Mouse (Mus musculus): ENCODE results near the gene Pds5a.
"Not testable (repeated sequence)": the region's sequence is repeated elsewhere in the genome, so short reads cannot be mapped to it uniquely, and the experiment has no call there.

Pds5a gene

DNA sequence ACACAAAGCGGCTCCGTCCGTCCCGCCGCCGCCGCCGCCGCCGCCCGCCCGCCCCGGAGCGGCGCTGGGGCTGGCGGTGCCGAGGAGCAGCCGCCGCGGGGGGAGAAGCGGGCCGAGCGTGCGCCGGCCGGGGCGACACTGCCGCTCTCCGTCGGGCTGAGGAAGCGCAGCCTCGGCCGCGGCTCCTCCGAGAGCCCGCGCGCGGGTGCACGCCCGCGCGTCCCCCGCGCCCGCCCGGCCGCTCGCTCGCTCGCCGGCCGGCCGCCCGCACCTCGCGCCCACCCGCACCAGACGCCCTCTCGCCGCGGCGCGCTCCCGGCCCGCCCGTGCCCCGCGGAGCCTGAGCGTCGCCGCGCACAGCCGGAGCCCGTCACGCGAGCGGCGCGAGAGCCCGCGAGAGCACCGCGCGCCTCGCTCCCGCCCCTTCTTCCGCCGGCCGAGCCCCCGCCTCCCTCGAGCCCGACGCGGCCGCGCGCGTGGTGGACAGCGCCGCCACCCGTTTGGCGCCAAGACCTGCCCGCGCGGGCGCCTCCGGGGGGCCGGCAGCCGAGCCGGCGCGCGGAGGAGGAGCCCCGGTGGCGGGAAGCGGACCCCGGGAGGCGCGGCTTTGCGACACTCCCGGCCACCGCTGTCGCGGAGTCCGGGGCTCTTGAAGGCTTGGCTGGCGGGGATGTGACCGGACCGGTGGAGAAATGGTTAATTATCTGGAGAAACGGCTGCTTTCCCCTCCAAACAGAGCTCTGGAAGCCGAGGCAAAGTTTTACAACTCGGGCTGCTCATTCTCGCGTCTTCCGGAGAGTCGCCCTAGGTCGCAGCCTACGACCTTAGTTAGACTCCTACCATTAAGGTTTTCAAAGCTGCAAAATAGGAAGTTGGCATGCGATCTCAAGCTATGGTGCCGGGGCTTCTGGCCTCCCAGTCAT lies at the start of gene Pds5a:
Pds5a (minus strand) TSS at position 438 of the 923 bp plus-strand sequence.
- peak; percentile 88 for DNase-seq (ENCODE audit: low read depth)

DNA sequence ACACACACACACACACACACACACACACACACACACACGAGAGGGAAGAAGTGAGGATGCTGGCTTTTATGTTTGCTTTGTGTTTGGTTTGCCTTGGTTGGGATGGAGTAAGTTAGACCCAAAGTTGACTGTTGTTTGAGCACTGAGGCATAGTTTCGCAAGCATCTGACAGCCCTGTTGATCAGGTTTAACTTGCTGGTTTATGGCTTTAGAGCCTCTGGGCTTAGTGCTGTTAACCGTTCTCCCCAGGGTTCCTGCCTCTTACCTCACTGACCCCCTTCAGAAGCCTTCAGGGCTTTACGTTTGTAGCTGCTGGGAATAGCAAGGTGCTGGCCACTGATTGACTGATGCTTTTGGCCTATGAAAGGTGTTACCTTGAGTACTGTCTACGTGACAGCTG lies 48.8 kb upstream of the Pds5a start:
- no peak for DNase-seq (ENCODE audit: low read depth)

DNA sequence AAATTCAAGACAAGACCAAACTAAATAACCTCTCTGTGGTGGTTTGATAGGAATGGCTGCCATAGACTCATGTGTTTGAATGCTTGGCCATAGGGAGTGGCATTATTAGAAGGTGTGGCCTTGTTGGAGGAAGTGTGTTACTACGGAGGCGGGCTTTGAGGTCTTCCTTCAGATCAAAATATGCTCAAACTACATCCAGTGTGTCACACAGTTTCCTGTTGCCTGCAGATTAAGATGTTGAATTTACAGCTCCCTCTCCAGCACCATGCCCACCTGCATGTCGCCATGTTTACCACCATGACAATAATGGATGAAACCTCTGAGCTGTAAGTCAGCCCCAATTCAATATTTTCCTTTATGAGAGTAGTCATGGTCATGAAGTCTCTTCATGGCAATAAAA lies 41.3 kb upstream of the Pds5a start:
- peak; percentile 61 for DNase-seq (ENCODE audit: low read depth)

DNA sequence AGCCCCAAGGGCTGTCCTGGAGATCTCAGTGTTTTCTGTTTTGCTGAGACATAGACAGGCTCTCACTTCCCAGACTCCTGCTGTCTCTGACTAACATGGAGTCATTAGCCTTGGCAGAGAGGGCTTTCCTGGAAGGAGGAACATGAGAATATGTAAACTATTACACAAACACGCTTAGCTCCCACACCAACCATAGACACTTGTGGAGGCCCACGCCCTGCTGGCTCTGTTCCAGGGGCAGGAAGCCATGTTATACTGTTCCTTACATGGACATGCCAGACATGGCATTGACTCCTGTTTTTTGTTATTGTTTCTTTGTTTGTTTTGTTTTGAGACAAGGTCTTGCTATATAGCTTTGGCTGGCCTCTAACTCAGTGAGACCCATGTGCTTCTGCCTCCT lies 37.5 kb upstream of the Pds5a start:
- no peak for DNase-seq (ENCODE audit: low read depth)

DNA sequence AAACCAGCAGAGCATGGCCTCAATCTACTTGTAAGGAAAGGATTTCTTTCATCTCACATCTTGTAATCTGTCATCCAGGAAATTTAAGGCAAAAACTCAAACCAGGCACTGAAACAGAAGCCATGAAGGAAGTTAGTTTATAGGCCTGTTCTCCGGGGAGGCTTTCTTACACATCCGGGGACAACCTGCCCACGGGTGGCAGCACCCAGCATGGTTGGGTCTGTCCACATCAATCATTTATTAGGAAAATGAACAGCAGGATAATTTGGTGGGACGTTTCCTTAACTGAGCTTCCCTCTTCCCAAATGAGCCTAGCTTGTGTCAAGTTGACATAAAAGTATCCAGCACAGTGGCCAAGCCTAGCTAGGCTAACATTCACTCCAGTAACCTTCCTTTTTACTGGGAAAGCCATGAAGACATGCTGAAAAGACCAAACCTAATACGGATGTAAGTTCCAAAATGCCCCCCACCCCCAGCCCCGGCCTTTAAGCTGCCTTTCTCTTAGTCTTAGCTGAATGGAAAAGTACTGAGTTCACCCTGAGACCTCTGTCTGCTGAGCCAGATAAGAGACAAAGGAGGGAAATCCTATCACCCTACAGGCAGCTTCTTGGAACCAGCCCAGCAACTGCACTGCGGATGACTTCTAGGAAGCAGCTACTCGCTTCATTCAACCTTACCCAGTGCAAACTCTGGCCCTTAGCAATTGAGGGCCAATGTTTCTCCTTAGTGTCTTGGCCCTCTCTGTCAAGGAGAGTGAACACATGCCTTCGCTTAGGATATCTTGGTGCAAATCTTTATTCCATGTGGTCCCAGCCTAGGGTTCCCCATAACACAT lies 33.3 kb upstream of the Pds5a start:
- DNase-seq (ENCODE audit: low read depth): peak; percentile 82

DNA sequence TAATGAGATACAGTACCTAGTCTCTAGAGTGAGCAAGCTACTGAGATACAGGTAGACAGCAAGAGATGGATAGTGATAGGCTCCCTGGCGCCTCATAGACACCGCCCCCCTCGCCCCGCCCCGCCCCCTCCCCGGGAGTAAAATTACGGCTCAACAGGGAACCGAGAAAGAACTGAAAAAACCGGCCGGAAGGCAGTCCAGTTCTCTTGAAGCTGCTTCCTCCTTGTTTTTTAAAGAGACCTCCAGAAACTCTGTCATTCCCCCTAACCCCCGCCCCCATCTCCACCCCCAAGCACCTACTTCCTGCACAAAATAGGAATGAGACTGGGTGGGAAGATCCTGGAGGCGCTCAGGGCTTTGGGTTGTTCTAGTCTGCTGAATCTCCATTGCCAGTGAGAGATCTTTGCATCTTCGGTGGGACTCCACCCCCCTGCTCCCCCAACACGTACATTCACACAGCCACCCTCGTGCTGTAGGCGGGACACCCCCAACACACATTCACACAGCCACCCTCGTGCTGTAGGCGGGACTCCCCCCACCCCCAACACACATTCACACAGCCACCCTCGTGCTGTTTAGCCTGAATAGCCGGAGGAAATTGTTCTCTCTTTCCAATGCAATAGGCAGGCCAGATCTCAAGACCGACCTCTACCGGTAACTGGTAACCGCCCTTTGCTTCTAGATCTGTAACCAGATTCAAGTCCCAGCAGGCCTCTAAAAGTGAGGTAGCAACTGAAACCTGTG lies 26.4 kb upstream of the Pds5a start:
- DNase-seq (ENCODE audit: low read depth): peak; percentile 95

DNA sequence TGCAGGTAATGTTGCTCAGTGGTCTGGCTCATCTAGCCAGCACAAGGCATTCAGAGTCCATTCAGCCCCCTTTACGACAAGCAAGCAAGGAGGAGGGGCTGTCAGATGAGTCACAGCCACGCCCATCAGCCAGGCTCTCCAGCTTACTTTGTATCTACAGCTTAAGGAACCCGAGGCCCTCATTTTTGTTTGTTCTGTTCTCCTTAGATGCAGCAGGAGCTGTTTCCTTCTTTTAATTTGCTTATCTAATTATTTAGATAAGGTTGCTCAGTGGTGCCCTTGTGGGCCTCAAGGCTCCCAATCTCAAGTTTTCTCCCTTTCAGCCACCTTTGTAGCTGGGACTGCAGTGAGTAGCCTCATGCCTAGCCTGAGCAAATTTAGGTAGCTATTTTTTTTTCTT lies 20.3 kb upstream of the Pds5a start:
- peak; percentile 80 for DNase-seq (ENCODE audit: low read depth)

DNA sequence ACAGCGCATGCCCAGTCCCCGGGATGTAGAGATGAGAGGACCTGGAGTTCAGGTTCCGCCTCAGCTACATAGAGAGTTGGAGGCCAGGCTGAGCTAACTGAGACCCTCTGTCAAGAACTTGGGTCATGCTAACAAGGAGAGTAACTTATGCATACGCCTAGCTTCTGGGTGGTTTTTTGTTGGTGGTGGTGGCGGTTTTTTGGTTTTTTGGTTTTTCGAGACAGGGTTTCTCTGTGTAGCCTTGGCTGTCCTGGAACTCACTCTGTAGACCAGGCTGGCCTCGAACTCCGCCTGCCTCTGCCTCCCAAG lies 19.8 kb upstream of the Pds5a start:
- DNase-seq (ENCODE audit: low read depth): not testable (repeated sequence)

DNA sequence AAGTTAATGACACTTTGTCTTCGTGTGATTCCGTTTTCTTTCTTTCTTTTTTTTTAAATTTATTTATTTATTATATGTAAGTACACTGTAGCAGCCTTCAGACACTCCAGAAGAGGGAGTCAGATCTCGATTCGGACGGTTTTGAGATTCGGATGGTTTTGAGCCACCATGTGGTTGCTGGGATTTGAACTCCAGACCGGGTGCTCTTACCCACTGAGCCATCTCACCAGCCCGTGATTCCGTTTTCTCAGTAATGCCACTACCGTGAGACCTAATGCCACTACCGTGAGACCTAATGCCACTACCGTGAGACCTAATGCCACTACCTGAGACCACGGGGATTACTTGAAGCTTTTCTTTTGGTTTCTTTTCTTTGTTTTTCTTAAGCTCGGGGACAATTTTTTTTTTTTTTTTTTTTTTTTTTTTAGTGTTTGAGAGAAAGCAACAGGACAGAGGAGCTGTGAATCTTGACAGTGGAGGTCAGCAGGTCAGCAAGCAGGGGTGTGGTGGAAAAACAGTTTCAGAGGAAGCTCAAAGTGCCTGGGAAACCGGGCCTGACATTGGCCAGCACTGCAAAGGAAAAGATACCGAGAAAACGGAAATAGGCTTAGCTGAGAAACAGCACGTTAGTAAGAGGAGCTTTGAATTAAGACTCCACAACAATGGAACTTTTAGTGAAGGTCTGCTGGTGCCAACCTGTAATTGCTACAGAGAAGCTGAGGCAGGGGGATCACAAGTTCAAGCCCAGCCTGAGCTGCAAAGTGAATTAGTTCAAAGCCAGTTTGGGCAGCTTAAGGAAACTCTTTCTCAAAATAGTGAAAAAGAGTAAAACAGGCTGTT lies 19.2 kb upstream of the Pds5a start:
- peak; percentile 42 for DNase-seq (ENCODE audit: low read depth)

DNA sequence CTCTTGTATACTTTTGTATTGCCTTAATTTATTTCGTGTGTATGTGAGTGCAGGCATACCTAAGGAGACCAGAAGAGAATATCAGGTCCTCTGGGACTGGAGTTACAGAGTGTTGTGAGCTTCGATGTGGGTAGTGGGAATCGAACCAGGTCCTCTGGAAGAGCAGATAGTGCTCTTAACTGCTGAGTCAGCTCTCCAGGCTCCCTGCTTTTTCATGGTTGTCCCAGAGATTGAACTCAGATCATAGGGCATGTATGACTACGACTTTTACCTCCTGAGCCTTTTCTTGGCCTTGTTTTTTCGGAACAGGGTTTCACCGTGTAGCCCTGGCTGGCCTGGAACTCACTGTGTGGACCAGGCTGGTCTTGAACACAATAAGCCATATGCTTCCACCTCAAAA lies 17.0 kb upstream of the Pds5a start:
- no peak for DNase-seq (ENCODE audit: low read depth)

DNA sequence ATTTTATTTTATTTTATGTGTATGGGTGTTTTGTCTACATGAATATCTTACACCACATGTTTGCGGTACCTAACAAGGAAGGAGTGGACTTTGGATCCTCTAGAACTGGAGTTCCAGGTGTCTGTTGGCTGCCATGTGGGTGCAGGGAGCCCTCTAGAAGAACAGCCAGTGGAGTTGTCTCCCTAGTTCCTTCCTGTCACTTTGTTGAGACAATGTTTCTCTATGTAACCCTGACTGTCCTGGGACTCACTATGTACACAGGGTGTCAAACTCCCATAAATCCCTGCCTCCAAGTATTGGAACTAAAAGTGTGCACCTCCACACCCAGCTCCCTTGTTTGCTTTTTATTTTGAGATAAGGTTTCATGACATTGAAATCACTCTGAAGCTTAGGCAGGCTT lies 13.4 kb upstream of the Pds5a start:
- no peak for DNase-seq (ENCODE audit: low read depth)

DNA sequence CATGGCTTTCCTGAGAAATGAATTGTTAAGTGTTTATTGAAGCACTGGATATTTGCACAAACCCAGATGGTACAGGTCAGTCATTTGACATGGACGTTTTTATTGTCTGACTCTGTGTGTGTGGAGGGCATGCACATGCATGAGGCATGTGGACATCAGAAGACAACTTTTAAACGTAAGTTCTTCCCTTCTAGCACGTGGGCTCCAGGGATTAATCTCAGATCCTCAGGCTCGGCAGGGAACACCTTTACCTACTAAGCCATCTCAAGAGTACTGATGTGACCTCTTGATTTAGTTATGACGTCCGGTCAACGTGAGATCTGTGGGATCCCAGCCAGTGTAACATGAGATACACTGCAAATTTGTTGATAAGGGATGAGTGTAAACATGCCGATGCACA lies 12.2 kb upstream of the Pds5a start:
- DNase-seq (ENCODE audit: low read depth): no peak

DNA sequence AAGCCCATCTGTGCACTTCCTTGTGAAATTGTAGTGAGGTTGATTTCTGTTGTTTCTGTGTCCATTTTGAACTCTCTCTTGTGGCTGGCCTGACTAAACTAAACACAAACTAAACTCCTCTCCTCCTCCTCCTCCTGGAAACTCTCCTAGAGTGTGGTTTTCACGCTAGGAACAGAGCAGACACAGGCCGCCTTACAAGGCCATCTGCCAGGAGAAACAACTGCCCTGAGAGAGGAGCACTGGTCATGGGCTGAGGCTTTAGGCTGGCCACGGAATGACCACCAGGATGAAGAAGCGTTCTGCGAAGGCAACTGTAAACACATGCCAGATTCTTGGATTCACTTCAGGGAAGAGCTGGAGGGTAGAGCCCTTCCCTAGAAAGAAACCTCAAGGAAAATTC lies 8.9 kb upstream of the Pds5a start:
- no peak for DNase-seq (ENCODE audit: low read depth)

DNA sequence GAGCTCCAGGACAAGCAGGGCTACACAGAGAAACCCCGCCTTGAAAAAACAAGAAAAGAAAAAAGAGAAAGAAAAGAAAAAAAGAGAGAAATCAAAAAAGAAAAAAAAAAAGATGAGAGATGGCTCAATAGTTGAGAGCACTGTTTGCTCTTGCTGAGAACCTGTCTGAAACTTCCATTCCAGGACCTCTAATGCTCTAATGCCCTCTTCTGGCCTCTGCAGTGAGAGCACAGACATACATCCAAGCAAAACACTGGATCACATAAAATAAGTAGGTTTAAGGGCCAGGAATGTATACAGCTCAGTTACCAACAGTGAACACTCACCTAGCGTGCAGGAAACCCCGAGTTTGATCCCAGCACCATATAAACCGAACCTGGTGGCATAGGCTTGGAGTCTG lies 8.1 kb upstream of the Pds5a start:
- DNase-seq (ENCODE audit: low read depth): peak; percentile 76

DNA sequence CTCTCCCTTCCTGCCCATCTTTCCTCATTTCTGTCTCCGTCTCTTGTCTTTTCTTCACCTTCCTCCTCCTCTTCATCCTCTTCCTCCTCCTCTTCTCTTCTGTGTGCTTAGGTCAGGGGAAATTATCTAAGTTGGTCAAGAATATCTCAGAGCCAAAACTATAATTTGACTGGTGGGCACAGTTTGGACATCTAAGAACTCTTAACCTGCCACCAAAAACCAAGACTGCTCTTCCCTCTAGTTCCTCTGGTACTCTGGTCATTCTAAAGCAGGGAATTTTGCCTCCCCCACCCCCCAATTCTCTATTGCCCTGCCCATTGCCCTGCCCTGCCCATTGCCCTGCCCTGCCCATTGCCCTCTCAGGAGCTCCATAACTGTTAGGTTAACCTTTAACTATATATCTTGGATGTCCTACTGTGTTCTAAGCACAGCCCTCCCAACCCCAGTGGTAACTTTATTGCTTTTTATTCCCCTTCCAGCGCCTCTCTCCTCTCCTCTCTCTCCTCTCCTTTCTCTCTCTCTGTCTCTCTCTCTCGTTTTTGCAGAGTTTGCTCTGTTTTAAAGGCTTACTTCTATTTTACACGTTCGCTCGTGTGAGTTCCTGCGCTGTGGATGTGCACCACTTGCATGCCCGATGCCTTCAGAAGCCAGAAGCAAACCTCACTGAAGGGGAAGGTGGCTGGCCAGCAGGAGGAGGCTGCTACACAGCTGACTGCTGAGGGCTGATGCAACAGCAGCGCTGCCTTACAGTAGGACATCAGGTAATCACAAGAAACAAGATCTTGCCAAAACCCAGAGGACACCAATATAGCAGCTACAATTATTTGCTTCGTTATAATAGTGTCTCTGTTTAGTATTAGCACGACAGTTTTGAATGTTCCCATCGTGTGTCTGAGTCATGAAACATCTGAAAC lies 6.9 kb upstream of the Pds5a start:
- DNase-seq (ENCODE audit: low read depth): peak; percentile 74

DNA sequence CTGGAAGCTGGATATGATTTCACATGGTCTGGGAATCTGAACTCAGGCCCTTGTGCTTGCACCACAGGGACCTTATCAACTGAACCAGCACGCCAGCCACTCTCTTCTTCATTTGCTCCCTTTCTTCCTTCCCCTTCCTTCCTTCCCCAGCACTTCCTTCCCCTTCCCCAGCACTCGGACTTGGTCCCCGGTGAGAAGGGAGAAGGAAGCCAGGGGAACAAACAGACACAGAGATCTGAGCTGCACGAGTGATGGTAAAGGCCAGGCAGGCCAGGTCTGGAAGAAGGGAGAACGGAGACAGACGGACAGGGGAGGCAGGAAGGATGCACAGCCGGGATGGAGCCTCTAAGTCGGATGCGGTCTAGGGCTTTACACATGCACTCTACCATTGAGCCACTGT lies 5.2 kb upstream of the Pds5a start:
- DNase-seq (ENCODE audit: low read depth): no peak

DNA sequence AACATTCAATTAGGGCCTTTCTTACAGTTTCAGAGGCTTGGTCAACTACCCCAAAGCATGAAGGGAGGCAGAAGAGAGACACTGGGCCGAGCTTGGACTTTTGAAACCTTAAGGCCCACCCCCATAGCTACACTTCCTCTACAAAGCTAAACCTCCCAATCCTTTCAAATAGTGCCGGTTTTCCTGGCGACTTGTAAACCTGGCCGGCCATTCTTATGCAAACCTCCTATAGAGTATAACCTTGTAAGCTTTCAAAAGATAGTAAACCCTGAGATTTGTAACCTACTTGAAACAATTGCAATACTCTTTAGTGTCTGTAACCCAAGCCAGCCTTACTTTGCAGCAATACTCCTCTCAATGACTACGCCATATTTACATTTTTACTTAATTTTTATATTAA lies 2.0 kb upstream of the Pds5a start:
- no peak for DNase-seq (ENCODE audit: low read depth)

DNA sequence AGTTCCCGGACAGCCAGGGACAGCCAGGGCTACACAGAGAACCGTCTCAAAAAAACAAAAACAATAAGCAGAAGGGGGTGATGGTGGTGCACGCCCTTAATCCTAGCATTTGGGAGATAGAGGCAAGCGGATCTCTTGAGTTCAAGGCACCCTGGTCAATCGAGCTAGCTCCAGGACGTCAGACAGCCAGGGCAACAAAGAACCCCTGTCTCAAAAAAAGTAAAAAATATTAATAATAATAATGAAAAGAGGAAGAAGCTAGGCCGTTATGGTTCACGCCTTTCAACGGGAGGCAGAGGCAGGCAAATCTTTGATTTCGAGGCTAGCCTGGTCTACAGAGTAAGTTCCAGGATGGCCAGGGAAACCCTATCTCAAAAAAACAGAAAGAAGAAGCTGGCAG lies 1.1 kb upstream of the Pds5a start:
- DNase-seq (ENCODE audit: low read depth): peak; percentile 27

DNA sequence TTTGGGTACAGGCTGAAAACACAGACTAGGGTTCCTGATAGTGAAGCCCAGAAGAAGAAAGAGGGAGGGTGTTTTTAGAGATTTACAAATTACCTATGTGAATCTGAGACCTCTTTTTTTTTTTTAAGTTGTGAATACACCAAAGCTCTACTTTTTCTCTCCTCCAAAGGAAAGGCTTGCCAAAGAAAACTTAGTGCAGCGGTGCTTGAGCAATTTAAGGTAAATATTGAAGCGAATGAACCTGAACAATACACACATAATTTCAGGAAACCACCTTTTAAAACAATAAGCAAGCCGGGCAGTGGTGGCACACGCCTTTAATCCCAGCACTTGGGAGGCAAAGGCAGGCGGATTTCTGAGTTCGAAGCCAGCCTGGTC lies 675 bp upstream of the Pds5a start:
- no peak for DNase-seq (ENCODE audit: low read depth)

DNA sequence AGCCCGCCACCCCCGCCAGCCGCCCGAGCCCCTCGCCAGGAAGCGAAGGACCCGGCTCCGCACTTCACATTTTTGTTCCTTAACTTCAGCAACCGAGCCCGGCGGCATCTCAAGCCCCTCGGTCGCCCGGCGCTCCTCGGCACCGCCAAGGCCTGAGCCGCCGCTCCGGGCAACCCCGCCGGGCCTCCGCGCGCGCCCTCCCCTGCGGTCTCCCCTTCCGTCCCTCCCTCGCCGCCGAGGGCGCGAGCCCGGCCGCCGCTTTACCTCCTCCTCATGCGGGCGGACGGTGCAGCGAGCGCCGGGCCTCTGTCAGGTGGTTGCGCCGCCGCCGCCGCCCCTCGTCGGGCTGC lies 612 bp downstream of the Pds5a start:
- no peak for DNase-seq (ENCODE audit: low read depth)

Data from 416B (cell line).